Mouse (Mus musculus) bone marrow, adult 2 months (tissue): ENCODE data around the gene Ccdc28a.

ENCODE experiments used
- CTCF ChIP-seq: fragments of 200-500 bp; IDR thresholded peaks from 2 replicates; pipeline ENCODE4 v1.5.1; 2011; ENCODE audit warnings: low read length, control low read depth; ENCODE audit not compliant: control insufficient read depth, insufficient read depth
- POLR2A ChIP-seq: fragments of 200-500 bp; IDR thresholded peaks from 2 replicates; pipeline ENCODE4 v1.6.1; 2011; ENCODE audit warnings: low read depth, mild to moderate bottlenecking, control low read depth, low read length, borderline replicate concordance; ENCODE audit not compliant: control insufficient read depth

DNA sequence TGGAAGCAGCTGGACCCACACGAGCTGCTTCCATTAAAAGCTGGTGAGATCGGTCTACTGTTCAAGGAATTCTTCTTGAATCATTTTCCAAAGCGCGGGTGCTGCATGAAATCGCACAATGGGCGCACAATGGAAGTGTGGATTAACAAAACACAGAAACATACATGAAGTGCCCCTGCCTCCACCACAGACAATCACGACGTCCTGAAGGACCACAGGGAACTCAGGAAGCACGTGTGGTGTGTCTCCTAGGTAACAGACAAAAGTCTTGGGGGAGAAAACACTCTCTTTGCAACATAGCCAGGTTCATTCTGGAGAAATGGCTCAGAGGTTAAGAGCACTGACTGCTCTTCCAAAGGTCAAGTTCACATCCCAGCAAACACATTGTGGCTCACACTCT is 34.1 kb downstream of the Ccdc28a start:
- TF ChIP-seq CTCF (no peak), POLR2A (no peak)
